9 mouse cellular contexts compared by ENCODE assay signal in genomic region chr10:90043287-90043686, GRCm38 (mm10).
DNase-seq lines count a peak whose midpoint lies in the region; ATAC-seq and TF ChIP-seq lines count a peak whose summit lies in the region.
"Had no signal": no experiment of that assay in that cellular context is flagged by ENCODE, and none has a peak within 500 bp of the region (broad histone marks: within the 10 kb centered on the region; RNA-seq: fewer than 3 reads in every experiment).

No protein-coding gene starts in this region.

- WGBS in embryonic facial prominence, embryonic 11.5 days = 37% methylated on average over 5 of the region's 5 CpGs
- 61% methylated on average over 5 of the region's 5 CpGs for WGBS in embryonic facial prominence, embryonic 10.5 days
- 36% methylated on average over 5 of the region's 5 CpGs for WGBS in midbrain, embryonic 13.5 days
- WGBS in midbrain, embryonic 10.5 days = 79% methylated on average over 5 of the region's 5 CpGs
- WGBS in forebrain, postnatal 0 days = 11% methylated on average over 5 of the region's 5 CpGs
- WGBS in stomach, embryonic 15.5 days = 23% methylated on average over 5 of the region's 5 CpGs

- H3K4me2 ChIP-seq in embryonic facial prominence, embryonic 11.5 days (ENCODE audit: low read depth, low read length) = no peak overlapping the region
- H3K4me2 ChIP-seq in midbrain, embryonic 13.5 days (replicated peaks) = no peak overlapping the region
- no peak overlapping the region for H3K4me2 ChIP-seq in forebrain, postnatal 0 days (ENCODE audit: low read depth)
- no peak overlapping the region for H3K4me2 ChIP-seq in stomach, embryonic 15.5 days
- H3K4me2 ChIP-seq: embryonic facial prominence, embryonic 12.5 days had no signal

- TF ChIP-seq CTCF in forebrain, postnatal 0 days (IDR thresholded peaks at IDR 0.05; ENCODE audit: low read depth) = peak; percentile 38; the same call in 1 of the 2 replicates

- no peak overlapping the region for H3K27ac ChIP-seq in embryonic facial prominence, embryonic 11.5 days (replicated peaks; ENCODE audit: low read depth, low read length)
- no peak overlapping the region for H3K27ac ChIP-seq in embryonic facial prominence, embryonic 10.5 days (replicated peaks)
- no peak overlapping the region for H3K27ac ChIP-seq in midbrain, embryonic 13.5 days
- H3K27ac ChIP-seq in midbrain, embryonic 10.5 days (replicated peaks) = no peak overlapping the region
- no peak overlapping the region for H3K27ac ChIP-seq in forebrain, postnatal 0 days (ENCODE audit: low read depth, low read length)
- no peak overlapping the region for H3K27ac ChIP-seq in stomach, embryonic 15.5 days
- H3K27ac ChIP-seq: embryonic facial prominence, embryonic 12.5 days had no signal

- no peaks in the 10 kb centered on the region for H3K4me1 ChIP-seq in embryonic facial prominence, embryonic 11.5 days (ENCODE audit: control insufficient read depth, insufficient read depth, low read length)
- H3K4me1 ChIP-seq in embryonic facial prominence, embryonic 10.5 days = no peaks in the 10 kb centered on the region
- H3K4me1 ChIP-seq in midbrain, embryonic 13.5 days (replicated peaks) = no peaks in the 10 kb centered on the region
- no peaks in the 10 kb centered on the region for H3K4me1 ChIP-seq in midbrain, embryonic 10.5 days
- no peaks in the 10 kb centered on the region for H3K4me1 ChIP-seq in forebrain, postnatal 0 days (ENCODE audit: insufficient read depth)
- no peaks in the 10 kb centered on the region for H3K4me1 ChIP-seq in stomach, embryonic 15.5 days
- H3K4me1 ChIP-seq: embryonic facial prominence, embryonic 12.5 days had no signal

- no peaks in the 10 kb centered on the region for H3K36me3 ChIP-seq in embryonic facial prominence, embryonic 11.5 days (replicated peaks; ENCODE audit: control insufficient read depth, insufficient read depth, low read depth, low read length)
- H3K36me3 ChIP-seq in embryonic facial prominence, embryonic 10.5 days (replicated peaks) = no peaks in the 10 kb centered on the region
- H3K36me3 ChIP-seq in midbrain, embryonic 13.5 days = no peaks in the 10 kb centered on the region
- no peaks in the 10 kb centered on the region for H3K36me3 ChIP-seq in midbrain, embryonic 10.5 days
- H3K36me3 ChIP-seq in forebrain, postnatal 0 days (ENCODE audit: insufficient read depth) = no peaks in the 10 kb centered on the region
- H3K36me3 ChIP-seq in stomach, embryonic 15.5 days = no peaks in the 10 kb centered on the region
- H3K36me3 ChIP-seq: embryonic facial prominence, embryonic 12.5 days had no signal

- H3K9ac ChIP-seq in embryonic facial prominence, embryonic 11.5 days (replicated peaks; ENCODE audit: low read length) = no peak overlapping the region
- no peak overlapping the region for H3K9ac ChIP-seq in midbrain, embryonic 13.5 days (replicated peaks)
- no peak overlapping the region for H3K9ac ChIP-seq in forebrain, postnatal 0 days
- no peak overlapping the region for H3K9ac ChIP-seq in stomach, embryonic 15.5 days
- H3K9ac ChIP-seq: embryonic facial prominence, embryonic 12.5 days had no signal

- ATAC-seq in embryonic facial prominence, embryonic 11.5 days (replicated peaks; ENCODE audit: insufficient number of reproducible peaks, low FRiP score, low TSS enrichment, low read depth) = no peak
- ATAC-seq in midbrain, embryonic 13.5 days = 0 out of 2 replicates have a peak, but pooled peaks have one; percentile 48
- no peak for ATAC-seq in forebrain, postnatal 0 days
- peak; percentile 47; the same call in 1 of the 2 replicates for ATAC-seq in stomach, embryonic 15.5 days (ENCODE audit: insufficient read depth, low FRiP score, low read depth)

- no peak overlapping the region for H3K4me3 ChIP-seq in embryonic facial prominence, embryonic 11.5 days (ENCODE audit: low read depth, low read length)
- H3K4me3 ChIP-seq in embryonic facial prominence, embryonic 10.5 days = no peak overlapping the region
- no peak overlapping the region for H3K4me3 ChIP-seq in midbrain, embryonic 13.5 days (replicated peaks)
- no peak overlapping the region for H3K4me3 ChIP-seq in midbrain, embryonic 10.5 days
- H3K4me3 ChIP-seq in forebrain, postnatal 0 days (ENCODE audit: low read depth, low read length) = no peak overlapping the region
- H3K4me3 ChIP-seq in stomach, embryonic 15.5 days (replicated peaks) = no peak overlapping the region
- H3K4me3 ChIP-seq: embryonic facial prominence, embryonic 12.5 days had no signal

- H3K27me3 ChIP-seq in embryonic facial prominence, embryonic 11.5 days (ENCODE audit: control insufficient read depth, insufficient read depth, low read length) = no peaks in the 10 kb centered on the region
- no peaks in the 10 kb centered on the region for H3K27me3 ChIP-seq in embryonic facial prominence, embryonic 10.5 days (replicated peaks; ENCODE audit: low read depth, poor library complexity, severe bottlenecking)
- H3K27me3 ChIP-seq in midbrain, embryonic 13.5 days = no peaks in the 10 kb centered on the region
- H3K27me3 ChIP-seq in midbrain, embryonic 10.5 days (ENCODE audit: low read depth, poor library complexity, severe bottlenecking) = no peaks in the 10 kb centered on the region
- no peaks in the 10 kb centered on the region for H3K27me3 ChIP-seq in forebrain, postnatal 0 days (ENCODE audit: insufficient read depth, low read length)
- no peaks in the 10 kb centered on the region for H3K27me3 ChIP-seq in stomach, embryonic 15.5 days (replicated peaks)
- H3K27me3 ChIP-seq: embryonic facial prominence, embryonic 12.5 days had no signal

- no peaks in the 10 kb centered on the region for H3K9me3 ChIP-seq in embryonic facial prominence, embryonic 11.5 days (replicated peaks; ENCODE audit: control insufficient read depth, low read length)
- H3K9me3 ChIP-seq in embryonic facial prominence, embryonic 10.5 days = no peaks in the 10 kb centered on the region
- no peaks in the 10 kb centered on the region for H3K9me3 ChIP-seq in midbrain, embryonic 13.5 days
- no peaks in the 10 kb centered on the region for H3K9me3 ChIP-seq in midbrain, embryonic 10.5 days (replicated peaks)
- no peaks in the 10 kb centered on the region for H3K9me3 ChIP-seq in forebrain, postnatal 0 days (ENCODE audit: low read length)
- no peaks in the 10 kb centered on the region for H3K9me3 ChIP-seq in stomach, embryonic 15.5 days
- H3K9me3 ChIP-seq: embryonic facial prominence, embryonic 12.5 days had no signal

- DNase-seq in embryonic facial prominence, embryonic 11.5 days (ENCODE audit: low spot score) = peak; percentile 51
- DNase-seq in embryonic facial prominence, embryonic 10.5 days (ENCODE audit: low spot score) = no peak
- no peak for DNase-seq in midbrain, embryonic 10.5 days (ENCODE audit: low spot score)
- peak; percentile 25 for DNase-seq in forebrain, postnatal 0 days
- DNase-seq in adrenal gland, adult 18-20 months (ENCODE audit: low spot score in 2 of 2) = no peak
- DNase-seq in kidney, postnatal 14 days = no peak

Comparison
In these comparisons a context has a peak if more than half of its experiments do, and no peak if none do; other contexts are left out.
1. DNase-seq: peak in embryonic facial prominence, embryonic 11.5 days (single experiment) and forebrain, postnatal 0 days (single experiment); none in embryonic facial prominence, embryonic 10.5 days (single experiment), midbrain, embryonic 10.5 days (single experiment), adrenal gland, adult 18-20 months (0 of 2) and kidney, postnatal 14 days (single experiment).
2. ATAC-seq: peak in midbrain, embryonic 13.5 days (single experiment) and stomach, embryonic 15.5 days (single experiment); none in embryonic facial prominence, embryonic 11.5 days (single experiment) and forebrain, postnatal 0 days (single experiment).